In genomic region chr16:58137728-58138279, GRCm38 (mm10) we compare ENCODE assay signal across 19 mouse cellular contexts.
DNase-seq lines count a peak whose midpoint lies in the region; ATAC-seq and TF ChIP-seq lines count a peak whose summit lies in the region.
"Had no signal": no experiment of that assay in that cellular context is flagged by ENCODE, and none has a peak within 500 bp of the region (broad histone marks: within the 10 kb centered on the region; RNA-seq: fewer than 3 reads in every experiment).

No protein-coding gene starts in this region.

- no peak for TF ChIP-seq CTCF in lung, embryonic 14.5 days (IDR thresholded peaks at IDR 0.05; ENCODE audit: low read depth)
- TF ChIP-seq CTCF in stomach, postnatal 0 days (IDR thresholded peaks at IDR 0.05; ENCODE audit: low read depth) = no peak

- H3K27ac ChIP-seq in lung, embryonic 14.5 days (ENCODE audit: low read depth) = no peak overlapping the region
- H3K27ac ChIP-seq in lung, embryonic 16.5 days (ENCODE audit: low read length) = 0 out of 2 replicates have a peak overlapping the region, but pooled peaks have one; percentile 39
- peak overlapping the region; percentile 5; the same call in 1 of the 2 replicates for H3K27ac ChIP-seq in stomach, embryonic 16.5 days (ENCODE audit: low read length)
- H3K27ac ChIP-seq in stomach, postnatal 0 days (replicated peaks) = no peak overlapping the region
- no peak overlapping the region for H3K27ac ChIP-seq in heart, embryonic 12.5 days (ENCODE audit: poor library complexity, severe bottlenecking)
- H3K27ac ChIP-seq: embryonic facial prominence, embryonic 13.5 days; forebrain, embryonic 13.5 days; forebrain, embryonic 15.5 days had no signal

- no peak overlapping the region for H3K4me2 ChIP-seq in lung, embryonic 14.5 days
- no peak overlapping the region for H3K4me2 ChIP-seq in lung, embryonic 16.5 days (ENCODE audit: low read depth, low read length)
- no peak overlapping the region for H3K4me2 ChIP-seq in stomach, embryonic 16.5 days (ENCODE audit: low read depth, low read length)
- H3K4me2 ChIP-seq in stomach, postnatal 0 days (replicated peaks; ENCODE audit: low read depth) = no peak overlapping the region
- H3K4me2 ChIP-seq in heart, embryonic 12.5 days = no peak overlapping the region
- H3K4me2 ChIP-seq: embryonic facial prominence, embryonic 13.5 days; forebrain, embryonic 13.5 days; forebrain, embryonic 15.5 days had no signal

- 39% methylated on average over 4 of the region's 4 CpGs for WGBS in lung, embryonic 14.5 days
- 38% methylated on average over 4 of the region's 4 CpGs for WGBS in lung, embryonic 16.5 days
- 46% methylated on average over 4 of the region's 4 CpGs for WGBS in stomach, embryonic 16.5 days
- 40% methylated on average over 4 of the region's 4 CpGs for WGBS in stomach, postnatal 0 days
- 72% methylated on average over 4 of the region's 4 CpGs for WGBS in heart, embryonic 12.5 days

- no peak for TF ChIP-seq EP300 in stomach, postnatal 0 days (optimal IDR thresholded peaks at IDR 0.05)

- peak; percentile 82 for DNase-seq in lung, embryonic 14.5 days
- DNase-seq in lung, adult 18-20 months = no peak
- DNase-seq in lung, postnatal 4 days = no peak
- DNase-seq in stomach, postnatal 0 days (ENCODE audit: low spot score) = no peak
- DNase-seq: adrenal gland, adult 8-10 months; adrenal gland, postnatal 14 days; adrenal gland, postnatal 36 days; cerebellum, adult 11-12 months; cerebellum, adult 2 months; cerebellum, adult 9-10 months; cerebellum, postnatal 10 days; cerebellum, postnatal 25 days; forebrain, postnatal 0 days had no signal

- no peaks in the 10 kb centered on the region for H3K36me3 ChIP-seq in lung, embryonic 14.5 days (ENCODE audit: insufficient read depth)
- H3K36me3 ChIP-seq in lung, embryonic 16.5 days (ENCODE audit: control insufficient read depth, insufficient read depth, low read length) = no peaks in the 10 kb centered on the region
- no peaks in the 10 kb centered on the region for H3K36me3 ChIP-seq in stomach, embryonic 16.5 days (ENCODE audit: control insufficient read depth, insufficient read depth, low read length)
- no peaks in the 10 kb centered on the region for H3K36me3 ChIP-seq in stomach, postnatal 0 days (ENCODE audit: control insufficient read depth, insufficient read depth, low read length)
- H3K36me3 ChIP-seq in heart, embryonic 12.5 days = no peaks in the 10 kb centered on the region
- H3K36me3 ChIP-seq: embryonic facial prominence, embryonic 13.5 days; forebrain, embryonic 15.5 days had no signal

- H3K4me3 ChIP-seq in lung, embryonic 14.5 days (ENCODE audit: low read depth, low read length) = no peak overlapping the region
- no peak overlapping the region for H3K4me3 ChIP-seq in lung, embryonic 16.5 days (ENCODE audit: low read length)
- no peak overlapping the region for H3K4me3 ChIP-seq in stomach, embryonic 16.5 days (replicated peaks; ENCODE audit: low read length)
- H3K4me3 ChIP-seq in stomach, postnatal 0 days (ENCODE audit: low read depth, low read length) = no peak overlapping the region
- H3K4me3 ChIP-seq in heart, embryonic 12.5 days = no peak overlapping the region
- H3K4me3 ChIP-seq: embryonic facial prominence, embryonic 13.5 days; forebrain, embryonic 13.5 days; forebrain, embryonic 15.5 days had no signal

- H3K27me3 ChIP-seq in lung, embryonic 14.5 days (ENCODE audit: insufficient read depth, low read length) = no peaks in the 10 kb centered on the region
- H3K27me3 ChIP-seq in lung, embryonic 16.5 days (ENCODE audit: control insufficient read depth, insufficient read depth, low read depth, low read length) = no peaks in the 10 kb centered on the region
- H3K27me3 ChIP-seq in stomach, embryonic 16.5 days (ENCODE audit: control insufficient read depth, insufficient read depth, low read length) = no peaks in the 10 kb centered on the region
- no peaks in the 10 kb centered on the region for H3K27me3 ChIP-seq in stomach, postnatal 0 days (ENCODE audit: control insufficient read depth, insufficient read depth, low read length)
- H3K27me3 ChIP-seq in heart, embryonic 12.5 days (replicated peaks) = no peaks in the 10 kb centered on the region
- H3K27me3 ChIP-seq: embryonic facial prominence, embryonic 13.5 days; forebrain, embryonic 13.5 days; forebrain, embryonic 15.5 days had no signal

- ATAC-seq in lung, embryonic 14.5 days (ENCODE audit: insufficient read depth) = peak; percentile 82; the same call in 1 of the 2 replicates
- ATAC-seq in lung, embryonic 16.5 days (ENCODE audit: low read depth) = peak; percentile 95
- peak; percentile 37; the same call in 1 of the 2 replicates for ATAC-seq in stomach, embryonic 16.5 days (ENCODE audit: insufficient read depth, low FRiP score)
- ATAC-seq in stomach, postnatal 0 days (ENCODE audit: low FRiP score, low TSS enrichment) = no peak
- ATAC-seq in heart, embryonic 12.5 days (ENCODE audit: insufficient number of reproducible peaks, low FRiP score) = no peak

- no peak overlapping the region for H3K9ac ChIP-seq in lung, embryonic 14.5 days
- no peak overlapping the region for H3K9ac ChIP-seq in lung, embryonic 16.5 days (ENCODE audit: low read length)
- no peak overlapping the region for H3K9ac ChIP-seq in stomach, embryonic 16.5 days (ENCODE audit: low read length)
- no peak overlapping the region for H3K9ac ChIP-seq in stomach, postnatal 0 days (ENCODE audit: low read length)
- H3K9ac ChIP-seq in heart, embryonic 12.5 days = no peak overlapping the region
- H3K9ac ChIP-seq: embryonic facial prominence, embryonic 13.5 days; forebrain, embryonic 13.5 days; forebrain, embryonic 15.5 days; forebrain, postnatal 0 days had no signal

- no peaks in the 10 kb centered on the region for H3K9me3 ChIP-seq in lung, embryonic 14.5 days (ENCODE audit: low read depth, low read length)
- no peaks in the 10 kb centered on the region for H3K9me3 ChIP-seq in lung, embryonic 16.5 days (ENCODE audit: control insufficient read depth, low read length)
- no peaks in the 10 kb centered on the region for H3K9me3 ChIP-seq in stomach, embryonic 16.5 days (replicated peaks; ENCODE audit: control insufficient read depth, low read length)
- no peaks in the 10 kb centered on the region for H3K9me3 ChIP-seq in stomach, postnatal 0 days (ENCODE audit: control insufficient read depth, low read length)
- H3K9me3 ChIP-seq in heart, embryonic 12.5 days (replicated peaks) = 0 out of 2 replicates have a peak, but pooled peaks cover 2% of the 10 kb centered on the region
- H3K9me3 ChIP-seq: embryonic facial prominence, embryonic 13.5 days; forebrain, embryonic 13.5 days; forebrain, embryonic 15.5 days had no signal

- H3K4me1 ChIP-seq in lung, embryonic 14.5 days (ENCODE audit: insufficient read depth) = no peaks in the 10 kb centered on the region
- H3K4me1 ChIP-seq in lung, embryonic 16.5 days (replicated peaks; ENCODE audit: control insufficient read depth, insufficient read depth, low read length) = no peaks in the 10 kb centered on the region
- H3K4me1 ChIP-seq in stomach, embryonic 16.5 days (ENCODE audit: control insufficient read depth, insufficient read depth, low read length) = peaks cover 3% of the 10 kb centered on the region; the same call in 1 of the 2 replicates
- H3K4me1 ChIP-seq in stomach, postnatal 0 days (replicated peaks; ENCODE audit: control insufficient read depth, insufficient read depth) = no peaks in the 10 kb centered on the region
- H3K4me1 ChIP-seq in heart, embryonic 12.5 days (replicated peaks) = no peaks in the 10 kb centered on the region

Comparison
In these comparisons a context has a peak if more than half of its experiments do, and no peak if none do; other contexts are left out.
1. ATAC-seq: peak in lung, embryonic 14.5 days (single experiment), lung, embryonic 16.5 days (single experiment) and stomach, embryonic 16.5 days (single experiment); none in stomach, postnatal 0 days (single experiment) and heart, embryonic 12.5 days (single experiment).
2. H3K27ac ChIP-seq: peak in lung, embryonic 16.5 days (single experiment) and stomach, embryonic 16.5 days (single experiment); none in lung, embryonic 14.5 days (single experiment), stomach, postnatal 0 days (single experiment) and heart, embryonic 12.5 days (single experiment).